Mouse (Mus musculus): ENCODE data around the gene Olfr338.
"Not testable (repeated sequence)": the region's sequence is repeated elsewhere in the genome, so short reads cannot be mapped to it uniquely, and the experiment has no call there.

The Olfr338 gene

DNA sequence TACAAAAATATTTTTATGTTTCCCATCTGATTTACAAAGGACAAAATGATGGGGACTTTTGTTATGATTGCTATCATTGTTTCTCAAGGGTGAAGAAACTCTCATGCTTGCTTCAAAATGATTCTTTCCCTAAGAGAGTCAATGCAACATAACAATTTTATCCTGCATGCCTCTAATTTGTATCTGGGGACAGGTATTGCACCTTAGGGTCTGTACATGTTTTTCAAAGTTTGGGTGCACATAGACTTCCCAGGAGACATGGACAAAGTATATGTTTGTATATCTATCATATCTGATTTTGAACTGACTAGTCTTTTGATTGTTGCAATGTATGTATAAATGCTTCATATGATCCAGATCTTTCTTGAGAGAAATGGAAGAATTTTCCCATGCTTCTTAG is at the start of gene Olfr338:
TSS of gene Olfr338 (plus strand) at position 301 of the 400 bp plus-strand sequence.
- DNase-seq, result no peak

DNA sequence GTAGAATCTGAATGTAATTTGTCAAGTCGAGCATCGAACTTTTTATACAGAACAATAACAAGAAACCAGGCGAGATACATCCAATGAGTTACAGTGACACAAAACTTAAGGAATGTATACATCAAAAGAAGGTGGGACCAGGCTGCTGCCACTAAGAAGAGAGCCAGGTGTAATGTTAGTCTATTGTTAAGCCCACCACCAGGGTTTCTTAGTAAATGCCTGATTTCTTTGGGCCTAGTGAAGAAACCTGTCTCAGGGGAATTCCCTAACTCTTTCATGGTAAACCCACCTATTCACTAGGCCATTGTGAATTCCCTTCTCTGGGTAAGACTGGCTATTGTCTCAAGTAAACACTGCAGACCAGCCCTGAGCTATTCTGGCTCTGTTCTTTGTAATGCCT is 41.9 kb downstream of the Olfr338 start:
- DNase-seq, result not testable (repeated sequence)

DNA sequence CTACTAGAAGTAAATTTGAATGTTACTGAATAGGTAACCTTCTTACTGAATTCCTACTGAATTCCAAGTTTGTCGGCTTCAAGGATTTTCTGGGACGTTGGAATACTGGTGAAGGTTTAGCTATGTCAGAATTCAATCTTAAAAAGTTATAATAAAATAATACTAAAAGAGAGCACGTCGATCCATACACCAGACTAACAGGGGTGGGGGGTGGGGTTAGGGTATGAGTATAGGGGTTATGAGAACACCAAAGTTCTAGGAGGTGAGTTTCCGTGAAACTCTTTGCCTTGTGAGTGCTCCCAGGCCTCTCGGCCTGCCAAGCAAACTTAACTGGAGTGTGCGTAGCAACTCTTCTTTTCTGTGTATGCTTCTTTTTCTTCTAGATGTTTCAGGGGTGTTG is 42.3 kb downstream of the Olfr338 start:
- DNase-seq, result not testable (repeated sequence)

DNA sequence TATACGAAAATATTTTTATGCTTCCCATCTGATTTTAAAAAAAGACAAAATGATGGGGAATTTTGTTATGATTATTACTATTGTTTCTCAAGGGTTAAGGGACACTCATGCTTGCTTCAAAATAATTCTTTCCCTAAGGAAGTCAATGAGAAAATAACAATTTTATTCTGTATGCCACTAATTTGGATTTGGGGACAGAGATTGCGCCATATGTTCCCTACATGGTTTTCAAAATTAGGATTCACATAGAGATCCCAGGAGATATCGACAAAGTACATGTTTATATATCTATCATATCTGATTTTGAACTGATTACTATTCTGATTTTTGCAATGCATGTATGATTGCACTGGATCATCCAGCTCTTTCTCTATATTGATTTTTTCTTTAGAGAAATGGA is 45.3 kb downstream of the Olfr338 start, which contains the start of gene Olfr339:
TSS of gene Olfr339 (plus strand) at position 301 of the 400 bp plus-strand sequence.
- no peak for DNase-seq
